Mouse (Mus musculus) erythroblast, embryonic 14.5 days (primary cell): Measurements from ENCODE around the gene Fgfr2.

Source experiments
- GATA1 ChIP-seq: IDR thresholded peaks from 2 replicates; pipeline ENCODE4 v1.6.1; 2012; ENCODE audit warnings: low read length, inconsistent platforms, mixed read lengths
- TAL1 ChIP-seq: IDR thresholded peaks from 3 replicates; pipeline ENCODE4 v1.6.1; 2012; ENCODE audit warnings: low read length, inconsistent platforms, mixed read lengths

GRCm38 (mm10) chr7:130903505-130904074 lies 2219.6 kb downstream of the Fgfr2 start:
- TF ChIP-seq TAL1 (no peak), GATA1 (no peak)
